Mouse (Mus musculus): Measurements from ENCODE around the gene Tvp23a. TPM values are rescaled to one million over a fixed set of nuclear protein-coding genes. Genes with fewer than 3 reads are reported as not detected.

Gene Tvp23a
- polyA plus RNA-seq (2012; rRNA removed) (0.15 and 0.28 TPM in 2 replicates), polyA plus RNA-seq (2014; fragmentation: Nextera tagmentation; extraction: Ambion mirVana) (0.20 and 0.61 TPM in 2 replicates)

DNA sequence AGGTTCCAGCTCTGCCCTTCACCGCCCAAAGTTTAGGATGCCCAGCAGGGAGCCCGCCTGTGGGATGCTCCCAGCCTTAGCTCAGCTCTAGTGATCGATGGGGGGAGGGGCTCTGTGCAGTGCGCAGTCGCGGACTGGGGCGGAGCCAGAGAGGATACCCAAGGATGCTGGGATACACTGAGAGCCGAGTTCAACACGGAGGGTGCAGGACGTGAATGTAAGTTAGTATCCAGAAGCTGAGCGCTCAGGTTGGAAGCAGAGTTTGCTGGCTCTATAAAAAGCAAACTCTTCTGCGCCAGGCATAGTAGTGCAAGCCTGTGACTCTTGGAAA lies at the start of gene Tvp23a:
TSS of gene Tvp23a (minus strand) at position 99 of the 331 bp plus-strand sequence.
- DNase-seq (ENCODE audit: low read depth in 3 of 3, low spot score in 3 of 3), result no peak
- no peaks in the 10 kb centered on the region for H3K36me3 ChIP-seq (replicated peaks; ENCODE audit: control insufficient read depth, insufficient read depth, low read depth)
- 23% methylated on average over 12 of the region's 12 CpGs for WGBS (ENCODE audit: insufficient replicate concordance)
- H3K4me3 ChIP-seq (ENCODE audit: insufficient read depth in 1 of 2, low read depth in 2 of 2, low read length in 2 of 2), result peak within 1 kb of the TSS in 1 of 2 experiments; percentile 29; a peak in 1 of 4 replicates
- no peak for ATAC-seq (ENCODE audit: insufficient read depth)
- H3K4me2 ChIP-seq (ENCODE audit: low read depth), result peak within 1 kb of the TSS; percentile 11; the same call in 1 of the 2 replicates
- peaks cover 0 to 7% of the 10 kb centered on the region in 2 experiments; a peak in 1 of 4 replicates for H3K4me1 ChIP-seq (replicated peaks; ENCODE audit: control insufficient read depth in 2 of 2, insufficient read depth in 2 of 2, low read length in 1 of 2)
- H3K27me3 ChIP-seq (ENCODE audit: control insufficient read depth, insufficient read depth, low read length), result no peaks in the 10 kb centered on the region
- H3K9ac ChIP-seq (replicated peaks), result no peak within 1 kb of the TSS
- no peaks in the 10 kb centered on the region for H3K9me3 ChIP-seq (ENCODE audit: control insufficient read depth, low read length)
- no peak within 1 kb of the TSS for H3K27ac ChIP-seq
- TF ChIP-seq EP300 (IDR thresholded peaks at IDR 0.05; ENCODE audit: low read depth) (no peak), CTCF (IDR thresholded peaks at IDR 0.05; ENCODE audit: low read depth) (no peak)

DNA sequence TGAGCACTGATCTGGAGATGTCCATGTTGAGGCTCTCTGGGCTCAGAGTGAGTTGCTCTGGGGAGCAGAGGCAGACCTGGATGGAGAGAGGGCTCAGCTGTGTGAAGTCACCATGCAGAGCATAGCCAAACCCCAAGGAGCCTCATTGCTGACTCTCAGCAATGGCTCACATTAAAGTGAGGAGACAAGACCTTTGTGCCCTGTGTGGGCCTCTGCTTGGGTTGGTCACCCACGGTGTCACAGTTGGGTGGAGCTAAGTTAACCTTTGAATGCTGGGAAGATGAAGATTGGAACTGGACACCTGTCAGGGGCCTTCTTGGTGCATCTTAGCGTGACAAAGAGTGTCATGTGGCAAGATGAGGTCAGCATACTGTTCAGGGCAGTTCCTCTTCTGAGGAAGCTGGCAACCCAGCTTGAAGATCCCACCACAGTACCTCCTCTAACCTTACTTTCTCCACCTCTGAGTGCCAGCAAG lies 48.7 kb upstream of the Tvp23a start:
- 35% methylated on average over 2 of the region's 2 CpGs for whole genome bisulfite sequencing (ENCODE audit: insufficient replicate concordance)
- H3K27ac ChIP-seq, result no peak overlapping the region
- no peak overlapping the region for H3K9ac ChIP-seq (replicated peaks)
- H3K27me3 ChIP-seq (ENCODE audit: control insufficient read depth, insufficient read depth, low read length), result no peaks in the 10 kb centered on the region
- no peak for ATAC-seq (ENCODE audit: insufficient read depth)
- no peak overlapping the region for H3K4me2 ChIP-seq (ENCODE audit: low read depth)
- no peak for DNase-seq (ENCODE audit: low read depth in 3 of 3, low spot score in 3 of 3)
- no peak for TF ChIP-seq CTCF (IDR thresholded peaks at IDR 0.05; ENCODE audit: low read depth)
- TF ChIP-seq EP300 (IDR thresholded peaks at IDR 0.05; ENCODE audit: low read depth), result no peak
- H3K4me1 ChIP-seq (replicated peaks; ENCODE audit: control insufficient read depth in 2 of 2, insufficient read depth in 2 of 2, low read length in 1 of 2), result no peaks in the 10 kb centered on the region
- H3K9me3 ChIP-seq (ENCODE audit: control insufficient read depth, low read length), result no peaks in the 10 kb centered on the region
- H3K4me3 ChIP-seq (ENCODE audit: insufficient read depth in 1 of 2, low read depth in 2 of 2, low read length in 2 of 2), result no peak overlapping the region
- no peaks in the 10 kb centered on the region for H3K36me3 ChIP-seq (replicated peaks; ENCODE audit: control insufficient read depth, insufficient read depth, low read depth)

DNA sequence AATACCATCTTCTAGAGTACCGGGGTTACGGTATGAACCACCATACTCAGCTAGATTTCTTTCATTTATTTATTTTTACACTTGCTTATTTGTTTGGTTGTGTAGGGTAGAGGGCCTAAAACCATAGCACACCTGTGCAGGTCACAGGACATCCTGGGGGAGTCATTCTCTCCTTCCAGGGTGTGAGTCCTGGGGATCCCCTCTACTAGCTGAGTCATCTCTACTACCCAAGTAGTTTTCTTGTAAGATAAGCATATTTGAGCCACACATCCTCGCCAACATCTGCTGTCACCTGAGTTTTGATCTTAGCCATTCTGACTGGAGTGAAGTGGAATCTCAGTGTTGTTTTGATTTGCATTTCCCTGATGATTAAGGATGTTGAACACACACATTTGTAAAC lies 45.4 kb upstream of the Tvp23a start:
- Histone ChIP-seq H3K27ac (no peak overlapping the region), H3K36me3 (replicated peaks; ENCODE audit: control insufficient read depth, insufficient read depth, low read depth) (no peaks in the 10 kb centered on the region), H3K4me2 (ENCODE audit: low read depth) (no peak overlapping the region), H3K4me3 (ENCODE audit: insufficient read depth in 1 of 2, low read depth in 2 of 2, low read length in 2 of 2) (no peak overlapping the region), H3K9me3 (ENCODE audit: control insufficient read depth, low read length) (no peaks in the 10 kb centered on the region), H3K27me3 (ENCODE audit: control insufficient read depth, insufficient read depth, low read length) (no peaks in the 10 kb centered on the region), H3K4me1 (replicated peaks; ENCODE audit: control insufficient read depth in 2 of 2, insufficient read depth in 2 of 2, low read length in 1 of 2) (no peaks in the 10 kb centered on the region), H3K9ac (replicated peaks) (no peak overlapping the region)
- WGBS (ENCODE audit: insufficient replicate concordance), result 48% methylated on average over 3 of the region's 3 CpGs
- no peak for TF ChIP-seq EP300 (IDR thresholded peaks at IDR 0.05; ENCODE audit: low read depth)
- no peak for TF ChIP-seq CTCF (IDR thresholded peaks at IDR 0.05; ENCODE audit: low read depth)
- DNase-seq (ENCODE audit: low read depth in 3 of 3, low spot score in 3 of 3), result no peak
- no peak for ATAC-seq (ENCODE audit: insufficient read depth)

DNA sequence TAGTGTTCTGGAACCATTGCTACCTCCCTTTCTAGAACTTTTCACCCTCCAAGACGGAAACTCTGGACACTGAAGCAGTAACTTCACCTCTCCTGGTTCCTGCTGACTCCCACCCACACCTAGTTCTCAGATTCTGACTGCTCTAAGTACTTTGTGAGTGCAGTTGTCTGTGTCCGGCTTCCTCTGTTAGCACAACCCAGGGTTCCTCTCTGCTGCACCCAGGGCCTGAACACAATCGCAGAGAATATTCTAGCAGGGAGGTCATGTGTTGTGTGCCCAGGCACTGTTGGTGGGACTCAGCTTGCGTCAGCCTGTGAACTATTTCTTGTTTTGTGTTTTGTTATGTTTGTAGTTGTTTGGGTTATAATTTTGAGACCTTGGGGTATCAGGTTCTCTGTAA lies 44.6 kb upstream of the Tvp23a start:
- no peak for DNase-seq (ENCODE audit: low read depth in 3 of 3, low spot score in 3 of 3)
- no peak for TF ChIP-seq EP300 (IDR thresholded peaks at IDR 0.05; ENCODE audit: low read depth)
- TF ChIP-seq CTCF (IDR thresholded peaks at IDR 0.05; ENCODE audit: low read depth), result no peak

DNA sequence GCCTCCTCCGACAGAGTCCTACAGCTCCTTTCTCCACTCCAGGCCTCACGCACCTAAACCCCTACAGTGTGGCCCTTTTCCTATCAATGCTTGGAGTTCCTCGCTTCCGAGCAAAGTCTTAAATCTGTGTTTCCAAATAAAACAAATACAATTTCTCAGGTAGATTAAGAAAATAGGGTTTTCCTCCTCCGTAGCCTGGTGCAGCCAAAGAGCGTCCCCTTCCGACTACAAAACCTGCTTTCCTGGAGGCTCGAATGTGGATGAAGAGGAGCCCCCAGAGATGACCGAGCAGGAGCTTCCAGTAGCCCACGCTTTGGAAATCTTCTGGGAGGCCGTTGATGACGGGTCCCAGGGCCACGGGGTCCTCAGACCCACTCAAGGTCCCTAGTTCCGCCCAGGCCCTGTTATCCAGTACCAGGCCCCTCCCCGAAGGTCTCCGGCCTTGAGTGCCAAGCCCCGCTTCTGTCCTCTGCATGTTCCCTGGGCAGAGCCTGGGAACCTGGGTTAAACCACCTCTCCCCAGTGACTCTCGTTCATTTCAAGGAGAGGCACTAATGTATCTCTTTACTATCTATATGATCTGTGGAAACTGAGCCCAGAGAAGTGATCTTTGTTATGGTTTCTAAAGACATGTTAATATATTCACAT lies 43.5 kb upstream of the Tvp23a start:
- Histone ChIP-seq H3K9me3 (ENCODE audit: control insufficient read depth, low read length) (no peaks in the 10 kb centered on the region), H3K4me1 (replicated peaks; ENCODE audit: control insufficient read depth in 2 of 2, insufficient read depth in 2 of 2, low read length in 1 of 2) (no peaks in the 10 kb centered on the region), H3K4me2 (ENCODE audit: low read depth) (no peak overlapping the region), H3K36me3 (replicated peaks; ENCODE audit: control insufficient read depth, insufficient read depth, low read depth) (no peaks in the 10 kb centered on the region), H3K27me3 (ENCODE audit: control insufficient read depth, insufficient read depth, low read length) (no peaks in the 10 kb centered on the region), H3K9ac (replicated peaks) (no peak overlapping the region), H3K4me3 (ENCODE audit: insufficient read depth in 1 of 2, low read depth in 2 of 2, low read length in 2 of 2) (no peak overlapping the region), H3K27ac (no peak overlapping the region)
- TF ChIP-seq EP300 (IDR thresholded peaks at IDR 0.05; ENCODE audit: low read depth) (no peak), CTCF (IDR thresholded peaks at IDR 0.05; ENCODE audit: low read depth) (no peak)
- 64% methylated on average over 18 of the region's 18 CpGs for WGBS (ENCODE audit: insufficient replicate concordance)
- ATAC-seq (ENCODE audit: insufficient read depth) (no peak), DNase-seq (ENCODE audit: low read depth in 3 of 3, low spot score in 3 of 3) (no peak)

More for the DNA sequence above, 44.6 kb upstream of the Tvp23a start:
- no peak overlapping the region for H3K27ac ChIP-seq
- H3K9ac ChIP-seq (replicated peaks), result no peak overlapping the region
- H3K9me3 ChIP-seq (ENCODE audit: control insufficient read depth, low read length), result no peaks in the 10 kb centered on the region
- WGBS (ENCODE audit: insufficient replicate concordance), result 55% methylated on average over 4 of the region's 4 CpGs
- H3K4me2 ChIP-seq (ENCODE audit: low read depth), result no peak overlapping the region
- no peak for ATAC-seq (ENCODE audit: insufficient read depth)
- no peaks in the 10 kb centered on the region for H3K36me3 ChIP-seq (replicated peaks; ENCODE audit: control insufficient read depth, insufficient read depth, low read depth)
- no peaks in the 10 kb centered on the region for H3K27me3 ChIP-seq (ENCODE audit: control insufficient read depth, insufficient read depth, low read length)
- H3K4me3 ChIP-seq (ENCODE audit: insufficient read depth in 1 of 2, low read depth in 2 of 2, low read length in 2 of 2), result no peak overlapping the region
- no peaks in the 10 kb centered on the region for H3K4me1 ChIP-seq (replicated peaks; ENCODE audit: control insufficient read depth in 2 of 2, insufficient read depth in 2 of 2, low read length in 1 of 2)
